Mouse (Mus musculus): ENCODE data around the gene Ppfibp1. TPM values are rescaled to one million over a fixed set of nuclear protein-coding genes. Genes with fewer than 3 reads are reported as not detected.

Gene Ppfibp1
- polyA plus RNA-seq, 1 experiment from 2014 or later = 15.2 TPM

DNA sequence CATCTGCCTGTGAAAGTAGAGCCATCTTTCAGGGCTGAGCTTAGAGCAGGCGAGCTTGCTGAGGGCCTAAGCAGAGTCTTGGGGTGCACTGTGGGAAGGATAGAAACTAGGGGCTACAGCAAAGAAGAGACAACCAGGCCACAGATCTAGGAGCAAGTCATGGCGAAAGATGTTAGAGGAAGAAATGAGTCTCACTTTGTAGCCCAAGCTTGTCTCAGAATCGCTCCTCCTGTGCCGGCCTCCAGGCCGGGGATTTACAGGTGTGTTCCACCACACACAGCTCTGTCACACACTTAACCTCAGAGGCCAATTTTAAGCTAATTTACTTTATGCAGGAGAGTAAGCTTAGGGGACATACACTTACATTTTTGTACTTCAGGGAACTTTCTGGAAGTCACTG is 130.1 kb downstream of the Ppfibp1 start:
- H3K27ac ChIP-seq (replicated peaks) = no peak overlapping the region
- 91% methylated on average over 5 of the region's 5 CpGs for WGBS
- no peaks in the 10 kb centered on the region for H3K4me1 ChIP-seq (replicated peaks)
- no peak overlapping the region for H3K4me3 ChIP-seq
- no peaks in the 10 kb centered on the region for H3K27me3 ChIP-seq
- H3K4me2 ChIP-seq = no peak overlapping the region
- ATAC-seq (ENCODE audit: low read depth) = no peak
- no peak overlapping the region for H3K9ac ChIP-seq
- H3K9me3 ChIP-seq = no peaks in the 10 kb centered on the region
- 0 out of 2 replicates have a peak, but pooled peaks cover 3% of the 10 kb centered on the region for H3K36me3 ChIP-seq

DNA sequence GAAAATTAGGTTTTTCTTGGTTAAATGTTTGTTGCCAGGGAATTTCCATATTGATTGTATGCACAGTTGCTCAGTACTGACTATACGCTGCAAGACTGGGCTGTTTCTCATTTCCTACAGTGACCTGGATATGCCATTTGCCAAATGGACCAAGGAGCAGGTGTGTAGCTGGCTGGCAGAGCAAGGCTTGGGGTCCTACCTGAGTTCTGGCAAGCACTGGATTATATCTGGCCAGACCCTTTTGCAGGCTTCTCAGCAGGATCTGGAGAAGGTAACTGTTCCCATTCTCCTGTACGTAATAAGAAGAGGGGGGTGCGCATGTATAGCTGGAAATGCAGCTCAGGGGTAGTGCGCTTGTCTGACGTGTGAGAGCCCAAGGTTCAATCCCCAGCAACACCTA is 132.9 kb downstream of the Ppfibp1 start:
- no peak overlapping the region for H3K4me3 ChIP-seq
- no peaks in the 10 kb centered on the region for H3K9me3 ChIP-seq
- H3K36me3 ChIP-seq = 0 out of 2 replicates have a peak, but pooled peaks cover 3% of the 10 kb centered on the region
- H3K4me1 ChIP-seq (replicated peaks) = no peaks in the 10 kb centered on the region
- WGBS = 94% methylated on average over 5 of the region's 5 CpGs
- no peaks in the 10 kb centered on the region for H3K27me3 ChIP-seq
- no peak for ATAC-seq (ENCODE audit: low read depth)
- H3K9ac ChIP-seq = no peak overlapping the region
- H3K27ac ChIP-seq (replicated peaks) = no peak overlapping the region
- no peak overlapping the region for H3K4me2 ChIP-seq

DNA sequence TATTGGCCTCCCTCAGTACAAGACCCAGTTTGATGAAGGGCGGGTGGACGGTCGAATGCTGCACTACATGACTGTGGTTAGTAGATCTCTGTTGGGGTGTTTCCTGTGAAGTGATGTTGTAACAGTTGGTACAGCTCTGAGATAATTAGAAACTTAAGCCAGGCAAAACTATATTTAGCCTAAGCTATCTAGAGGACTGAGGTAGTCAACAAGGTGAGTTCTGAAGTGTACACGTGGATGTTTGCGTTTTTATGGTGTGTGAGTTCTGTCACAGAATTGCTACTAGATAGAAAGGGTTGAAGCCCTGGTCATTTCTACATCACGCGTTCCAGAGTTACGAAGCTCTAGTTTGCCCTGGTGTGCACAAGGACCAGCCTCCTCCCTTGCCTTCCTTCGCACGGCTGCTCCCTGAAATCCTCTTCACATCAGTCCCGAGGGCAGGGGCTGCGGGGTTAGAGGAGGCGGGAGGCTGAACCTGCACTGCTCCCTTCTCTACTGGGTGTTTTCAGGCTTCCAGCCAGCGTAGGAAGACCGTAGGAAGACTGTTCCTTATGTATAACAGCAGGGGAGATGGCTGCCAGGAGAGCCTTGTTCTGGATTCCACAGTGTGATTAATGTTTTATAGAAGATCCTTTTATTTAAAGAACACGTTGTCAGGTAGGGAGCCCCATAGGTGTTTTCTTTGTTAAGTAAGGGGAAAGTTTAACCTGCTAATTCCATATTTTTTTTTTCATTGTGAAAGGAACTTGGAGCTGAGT is 134.3 kb downstream of the Ppfibp1 start:
- H3K27ac ChIP-seq (replicated peaks) = no peak overlapping the region
- no peak overlapping the region for H3K4me2 ChIP-seq
- H3K27me3 ChIP-seq = no peaks in the 10 kb centered on the region
- H3K4me3 ChIP-seq = no peak overlapping the region
- H3K36me3 ChIP-seq = 0 out of 2 replicates have a peak, but pooled peaks cover 3% of the 10 kb centered on the region
- no peaks in the 10 kb centered on the region for H3K9me3 ChIP-seq
- H3K9ac ChIP-seq = no peak overlapping the region
- WGBS = 87% methylated on average over 16 of the region's 16 CpGs
- ATAC-seq (ENCODE audit: low read depth) = no peak
- H3K4me1 ChIP-seq (replicated peaks) = no peaks in the 10 kb centered on the region

DNA sequence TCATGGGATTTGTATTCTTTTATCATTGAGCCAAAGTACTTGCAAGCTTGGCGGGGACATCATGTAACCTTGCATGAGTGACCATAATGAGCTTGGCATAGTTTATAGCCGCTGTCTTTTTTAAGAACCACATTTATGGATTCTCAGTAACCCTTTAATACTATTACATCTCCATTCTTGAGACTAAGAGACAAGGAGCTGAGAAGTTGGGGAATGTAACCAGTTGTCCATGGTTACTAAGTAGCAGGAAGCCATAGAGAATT is 134.8 kb downstream of the Ppfibp1 start:
- no peak for ATAC-seq (ENCODE audit: low read depth)
- Histone ChIP-seq H3K9me3 (no peaks in the 10 kb centered on the region), H3K4me3 (no peak overlapping the region), H3K36me3 (0 out of 2 replicates have a peak, but pooled peaks cover 3% of the 10 kb centered on the region), H3K4me2 (no peak overlapping the region), H3K9ac (no peak overlapping the region), H3K4me1 (replicated peaks) (no peaks in the 10 kb centered on the region), H3K27ac (replicated peaks) (no peak overlapping the region), H3K27me3 (no peaks in the 10 kb centered on the region)
- 87% methylated on average over 2 of the region's 2 CpGs for WGBS

DNA sequence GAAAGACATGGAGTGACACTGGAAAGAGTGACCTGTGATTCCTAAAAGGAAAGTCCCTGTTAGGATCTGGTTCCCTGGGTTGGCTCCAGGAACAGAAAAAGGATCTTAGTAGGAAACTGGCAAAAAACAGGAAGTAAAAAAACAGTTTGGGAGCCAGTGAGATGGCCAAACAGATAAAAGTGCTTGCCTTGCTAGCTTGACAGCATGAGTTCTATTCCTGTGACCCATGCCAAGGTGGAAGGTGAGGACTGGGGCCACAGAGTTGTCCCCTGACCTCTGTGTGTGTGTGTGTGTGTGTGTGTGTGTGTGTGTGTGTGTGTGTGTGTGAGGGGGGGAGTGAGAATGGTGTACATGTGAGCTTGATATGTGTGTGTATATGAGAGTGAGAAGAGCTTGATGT is 135.3 kb downstream of the Ppfibp1 start:
- no peaks in the 10 kb centered on the region for H3K27me3 ChIP-seq
- H3K27ac ChIP-seq (replicated peaks) = no peak overlapping the region
- ATAC-seq (ENCODE audit: low read depth) = no peak
- H3K4me2 ChIP-seq = no peak overlapping the region
- 0 out of 2 replicates have a peak, but pooled peaks cover 3% of the 10 kb centered on the region for H3K36me3 ChIP-seq
- H3K9ac ChIP-seq = no peak overlapping the region
- H3K4me1 ChIP-seq (replicated peaks) = no peaks in the 10 kb centered on the region
- no peaks in the 10 kb centered on the region for H3K9me3 ChIP-seq
- H3K4me3 ChIP-seq = no peak overlapping the region

DNA sequence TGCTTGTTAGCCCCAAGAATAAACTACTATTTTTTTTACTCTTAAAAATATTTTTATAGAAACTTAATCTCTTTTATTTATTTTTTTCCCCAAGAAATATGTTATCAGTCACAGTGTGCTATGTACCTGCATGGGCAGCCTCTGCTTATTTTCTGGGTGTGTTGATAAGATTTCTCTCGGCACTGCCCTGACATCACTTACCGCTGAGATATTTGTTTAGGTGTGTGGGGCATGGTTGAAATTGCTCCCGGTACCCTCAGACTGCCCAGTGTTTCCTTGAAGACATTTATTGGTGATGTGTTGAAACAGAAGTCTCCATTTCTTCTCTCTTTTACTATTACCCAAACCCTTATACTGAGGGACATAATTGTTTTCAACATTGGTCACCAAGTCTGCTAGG is 136.5 kb downstream of the Ppfibp1 start:
- Histone ChIP-seq H3K27me3 (no peaks in the 10 kb centered on the region), H3K4me1 (replicated peaks) (no peaks in the 10 kb centered on the region), H3K9me3 (no peaks in the 10 kb centered on the region), H3K4me2 (no peak overlapping the region), H3K27ac (replicated peaks) (no peak overlapping the region), H3K36me3 (0 out of 2 replicates have a peak, but pooled peaks cover 3% of the 10 kb centered on the region), H3K4me3 (no peak overlapping the region), H3K9ac (no peak overlapping the region)
- ATAC-seq (ENCODE audit: low read depth) = no peak
- 91% methylated on average over 3 of the region's 3 CpGs for WGBS

DNA sequence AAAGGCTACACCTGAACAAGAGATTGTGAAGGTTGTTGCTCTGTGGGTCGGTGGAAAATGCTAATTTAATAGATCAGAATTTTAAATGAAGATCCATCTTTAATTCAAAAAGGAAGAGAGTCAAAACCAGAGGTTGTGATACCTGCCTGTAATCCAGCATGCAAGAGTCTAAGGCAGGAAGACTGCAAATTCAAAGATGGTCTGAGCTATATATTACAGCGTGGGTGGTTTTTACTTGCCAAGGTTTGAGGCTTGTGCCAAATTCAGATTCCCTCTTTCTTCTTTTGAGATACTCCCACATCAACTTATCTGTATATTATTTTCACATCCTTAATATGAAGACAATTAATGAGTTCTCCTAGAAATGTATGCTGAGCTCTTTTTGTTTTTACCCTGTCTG is 140.1 kb downstream of the Ppfibp1 start:
- no peaks in the 10 kb centered on the region for H3K27me3 ChIP-seq
- ATAC-seq (ENCODE audit: low read depth) = no peak
- H3K9me3 ChIP-seq = no peaks in the 10 kb centered on the region
- H3K27ac ChIP-seq (replicated peaks) = no peak overlapping the region
- no peak overlapping the region for H3K4me3 ChIP-seq
- H3K4me2 ChIP-seq = no peak overlapping the region
- H3K9ac ChIP-seq = no peak overlapping the region
- no peaks in the 10 kb centered on the region for H3K36me3 ChIP-seq
- no peaks in the 10 kb centered on the region for H3K4me1 ChIP-seq (replicated peaks)
- WGBS = 88% methylated on average over 2 of the region's 2 CpGs

DNA sequence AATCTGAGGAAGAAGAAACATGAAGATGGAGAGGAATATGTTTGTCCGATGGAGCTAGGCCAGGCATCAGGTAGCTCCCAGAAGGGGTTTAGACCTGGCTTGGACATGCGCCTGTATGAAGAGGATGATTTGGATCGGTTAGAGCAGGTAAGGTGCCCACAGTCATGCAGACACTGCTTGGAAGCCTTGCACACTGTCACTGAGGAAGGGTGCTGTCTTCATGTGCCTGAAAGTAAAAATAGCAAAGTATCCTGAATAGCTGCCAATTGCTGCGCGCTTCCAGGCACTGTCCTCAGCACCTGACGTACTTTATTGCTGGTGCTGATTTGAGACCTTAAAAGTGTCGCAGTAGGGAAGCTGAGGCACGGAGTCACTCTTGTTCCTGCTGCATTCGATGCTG is 141.3 kb downstream of the Ppfibp1 start:
- H3K4me1 ChIP-seq (replicated peaks) = no peaks in the 10 kb centered on the region
- H3K4me2 ChIP-seq = no peak overlapping the region
- H3K4me3 ChIP-seq = no peak overlapping the region
- no peaks in the 10 kb centered on the region for H3K36me3 ChIP-seq
- H3K27ac ChIP-seq (replicated peaks) = no peak overlapping the region
- no peak for ATAC-seq (ENCODE audit: low read depth)
- no peaks in the 10 kb centered on the region for H3K27me3 ChIP-seq
- no peak overlapping the region for H3K9ac ChIP-seq
- WGBS = 95% methylated on average over 9 of the region's 9 CpGs
- H3K9me3 ChIP-seq = no peaks in the 10 kb centered on the region

DNA sequence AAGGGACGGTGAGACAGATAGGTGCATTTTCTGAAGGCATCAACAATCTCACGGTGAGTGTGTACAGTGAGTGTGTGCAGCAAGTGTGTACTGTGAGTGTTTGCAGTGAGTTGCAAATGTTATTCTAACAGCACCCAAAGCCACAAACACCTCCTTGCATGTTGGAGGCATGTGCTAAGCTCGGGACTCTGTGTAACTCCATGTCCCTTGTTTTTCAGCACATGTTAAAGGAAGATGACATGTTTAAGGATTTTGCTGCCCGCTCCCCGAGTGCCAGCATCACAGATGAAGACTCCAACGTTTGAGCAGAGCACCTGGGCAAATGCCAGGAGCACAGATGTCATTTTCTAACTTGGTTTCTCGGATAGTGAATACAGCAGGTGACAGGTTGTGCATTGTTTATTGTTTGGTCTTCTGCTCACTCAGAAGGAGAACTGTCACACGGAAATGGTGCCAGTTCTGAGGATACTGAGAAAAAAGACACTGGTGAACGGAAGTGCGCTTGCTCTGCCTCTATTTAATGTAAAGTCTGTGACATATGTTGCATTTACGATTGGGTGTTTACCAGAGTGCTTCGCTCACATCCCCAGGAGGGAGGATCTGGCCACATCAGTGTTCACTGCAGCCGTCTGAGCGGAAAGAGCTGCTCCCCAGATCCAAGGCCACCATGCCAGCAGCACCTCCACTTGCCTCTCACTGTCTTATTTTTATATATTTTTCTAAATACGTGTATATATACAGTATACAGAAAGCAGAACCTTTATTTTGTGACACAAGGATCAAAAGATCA is 142.0 kb downstream of the Ppfibp1 start:
- no peak overlapping the region for H3K4me3 ChIP-seq
- WGBS = 81% methylated on average over 15 of the region's 15 CpGs
- H3K36me3 ChIP-seq = no peaks in the 10 kb centered on the region
- H3K9me3 ChIP-seq = no peaks in the 10 kb centered on the region
- no peak overlapping the region for H3K27ac ChIP-seq (replicated peaks)
- no peak overlapping the region for H3K4me2 ChIP-seq
- H3K9ac ChIP-seq = no peak overlapping the region
- H3K27me3 ChIP-seq = no peaks in the 10 kb centered on the region
- ATAC-seq (ENCODE audit: low read depth) = no peak
- H3K4me1 ChIP-seq (replicated peaks) = no peaks in the 10 kb centered on the region

DNA sequence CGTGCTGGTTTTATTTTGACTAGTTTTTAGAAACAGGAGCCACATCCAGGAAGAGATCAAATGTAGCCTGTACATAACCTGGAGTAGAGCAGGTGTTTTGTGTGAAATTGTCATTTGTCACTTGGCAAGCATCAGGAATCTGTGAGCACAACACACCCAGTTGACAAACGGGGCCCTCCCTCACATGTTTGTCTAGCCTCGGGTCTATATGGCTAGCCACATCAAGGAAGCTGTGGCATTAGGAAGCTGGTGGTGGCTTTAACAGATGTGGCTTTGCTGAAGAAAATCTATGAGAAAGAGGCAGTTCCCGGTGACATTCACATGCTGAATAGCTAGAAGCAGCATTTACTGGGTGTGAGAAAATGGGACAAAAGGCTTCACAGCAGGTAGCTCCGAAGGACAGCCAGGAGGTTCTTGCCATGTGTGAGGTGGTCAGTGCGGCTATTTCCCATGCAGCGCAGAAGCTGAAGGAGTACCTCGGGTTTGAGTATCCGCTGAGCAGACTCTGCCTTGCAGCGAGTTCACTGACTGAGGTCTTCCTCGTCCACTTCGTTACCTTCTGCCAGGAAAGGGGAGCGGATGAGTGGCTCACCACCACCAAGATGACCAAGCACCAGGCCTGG is 144.1 kb downstream of the Ppfibp1 start, which contains the start of gene Rep15:
Gene Rep15 (plus strand): TSS at position 282 of the 623 bp plus-strand sequence.
- H3K36me3 ChIP-seq = no peaks in the 10 kb centered on the region
- no peaks in the 10 kb centered on the region for H3K9me3 ChIP-seq
- no peak within 1 kb of the TSS for H3K4me2 ChIP-seq
- no peak for ATAC-seq (ENCODE audit: low read depth)
- WGBS = 27% methylated on average over 13 of the region's 13 CpGs
- no peaks in the 10 kb centered on the region for H3K27me3 ChIP-seq
- H3K9ac ChIP-seq = no peak within 1 kb of the TSS
- H3K4me3 ChIP-seq = no peak within 1 kb of the TSS
- H3K27ac ChIP-seq (replicated peaks) = no peak within 1 kb of the TSS
- H3K4me1 ChIP-seq (replicated peaks) = no peaks in the 10 kb centered on the region

DNA sequence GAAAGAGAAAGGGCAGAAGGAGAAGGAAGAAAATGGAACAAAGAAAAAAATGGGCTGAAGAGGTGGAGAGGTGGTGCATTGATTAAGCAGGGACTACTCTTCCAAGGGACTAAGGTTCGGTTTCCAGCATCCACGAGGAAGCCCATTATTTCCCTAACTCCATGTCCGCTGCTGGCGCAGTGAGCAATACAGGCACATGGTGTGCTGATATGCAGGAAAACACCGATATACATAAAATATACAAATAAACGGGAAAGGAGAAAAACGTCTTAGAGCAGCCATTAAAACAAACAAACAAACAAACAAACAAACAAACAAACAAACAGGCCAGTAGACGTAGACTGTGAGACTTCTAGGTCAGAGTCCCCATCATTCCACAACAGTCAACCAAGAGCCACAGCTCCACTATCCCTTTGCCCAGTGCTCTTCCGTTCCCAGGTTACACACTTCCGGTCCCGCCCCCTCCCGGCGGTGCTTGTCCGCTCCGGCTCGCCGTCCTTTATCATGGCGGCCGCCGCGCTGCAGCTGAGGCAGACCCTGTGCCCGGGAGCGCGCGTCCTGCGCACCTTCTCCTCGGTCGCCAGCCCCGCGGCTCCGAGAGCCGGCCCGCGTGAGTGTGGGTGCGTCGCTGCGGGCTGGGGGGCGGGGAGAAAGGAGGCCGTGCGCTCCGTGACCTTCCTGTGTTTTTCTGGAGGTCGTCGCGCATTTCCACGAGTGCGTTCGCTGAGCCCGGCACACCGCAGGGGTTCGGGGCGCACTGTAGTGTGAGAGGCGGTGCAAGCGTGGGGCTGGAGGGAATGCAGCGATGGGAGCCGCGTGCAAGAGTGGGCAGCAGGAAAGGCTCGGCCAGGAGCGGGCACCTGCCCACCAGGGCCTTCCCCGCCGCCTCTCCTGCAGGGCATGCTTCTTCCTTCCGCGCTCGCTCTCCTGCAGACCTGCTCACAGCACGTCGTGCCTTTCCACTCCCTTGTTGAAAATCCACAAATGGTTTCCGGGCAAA is 154.3 kb downstream of the Ppfibp1 start, which contains the start of gene Mrps35:
Gene Mrps35 (plus strand): TSS at position 474 of the 1,000 bp plus-strand sequence.
- WGBS = 3% methylated on average over 66 of the region's 66 CpGs
- H3K9ac ChIP-seq = peak within 1 kb of the TSS; percentile 92
- peak; percentile 99 for ATAC-seq (ENCODE audit: low read depth)
- H3K4me3 ChIP-seq = peak within 1 kb of the TSS; percentile 93
- peaks cover 28% of the 10 kb centered on the region for H3K4me1 ChIP-seq (replicated peaks)
- peak within 1 kb of the TSS; percentile 92 for H3K27ac ChIP-seq (replicated peaks)
- H3K36me3 ChIP-seq = peaks cover 16% of the 10 kb centered on the region
- H3K4me2 ChIP-seq = peak within 1 kb of the TSS; percentile 77
- peaks cover 10% of the 10 kb centered on the region for H3K27me3 ChIP-seq
- H3K9me3 ChIP-seq = no peaks in the 10 kb centered on the region
